Mouse (Mus musculus): ENCODE results near the gene Psd4.

- TF ChIP-seq CTCF (IDR thresholded peaks at IDR 0.05; ENCODE audit: insufficient read depth, low read depth, low read length) (no peak), POLR2A (IDR thresholded peaks at IDR 0.05; ENCODE audit: insufficient read depth, low read depth, low read length) (no peak)
Observed at GRCm38 (mm10) chr2:24366214-24366975, 985 bp upstream of the Psd4 start.
